ENCODE assay signal across 8 mouse cellular contexts in the genomic region with DNA sequence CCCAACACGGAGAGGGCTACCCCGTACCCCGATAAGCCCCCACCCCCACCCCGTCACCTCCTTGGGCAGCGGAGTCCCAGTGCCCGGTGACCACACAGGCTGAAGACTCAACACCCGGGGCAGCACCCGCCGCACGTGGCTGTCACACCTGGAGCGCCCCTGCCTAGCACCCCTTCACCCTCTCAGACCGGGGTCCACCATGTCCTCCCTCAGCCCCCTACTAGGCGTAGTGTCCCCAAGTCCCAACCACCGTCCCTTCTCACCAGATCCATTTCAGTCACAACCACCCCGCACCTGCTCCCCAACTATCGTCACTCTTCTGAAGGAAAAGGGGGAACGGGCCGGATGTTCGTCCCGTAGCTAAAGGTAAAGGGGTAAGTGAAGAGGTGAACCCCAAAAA. TPM values are rescaled to one million over a fixed set of nuclear protein-coding genes. Genes with fewer than 3 reads are reported as not detected.
DNase-seq lines count a peak whose midpoint lies in the region; ATAC-seq and TF ChIP-seq lines count a peak whose summit lies in the region.

No protein-coding gene starts in this region.

- TF ChIP-seq CTCF in midbrain, postnatal 0 days (IDR thresholded peaks at IDR 0.05) = no peak

- H3K27me3 ChIP-seq in forebrain, embryonic 13.5 days = no peaks in the 10 kb centered on the region
- H3K27me3 ChIP-seq in limb, embryonic 12.5 days = peaks cover 17% of the 10 kb centered on the region
- no peaks in the 10 kb centered on the region for H3K27me3 ChIP-seq in midbrain, postnatal 0 days (ENCODE audit: insufficient read depth, low read length)

- peak overlapping the region; percentile 70 for H3K9ac ChIP-seq in forebrain, embryonic 13.5 days
- H3K9ac ChIP-seq in limb, embryonic 12.5 days (replicated peaks) = peak overlapping the region; percentile 59
- peak overlapping the region; percentile 64 for H3K9ac ChIP-seq in midbrain, postnatal 0 days (replicated peaks; ENCODE audit: low read length, poor library complexity, severe bottlenecking)

- DNase-seq in layer of hippocampus, adult 8-10 months (ENCODE audit: low spot score in 2 of 2) = peak; percentile 2 to 10
- DNase-seq in layer of hippocampus, postnatal 10 days (ENCODE audit: low spot score in 2 of 2) = no peak
- DNase-seq in brain, adult 2 months (ENCODE audit: low read depth, low spot score) = peak; percentile 1
- no peak for DNase-seq in midbrain, postnatal 0 days (ENCODE audit: low spot score)
- DNase-seq in thymus, postnatal 25 days = no peak
- no peak for DNase-seq in ovary, postnatal 36 days (ENCODE audit: low spot score)

- no peaks in the 10 kb centered on the region for H3K36me3 ChIP-seq in forebrain, embryonic 13.5 days (ENCODE audit: poor library complexity, severe bottlenecking)
- no peaks in the 10 kb centered on the region for H3K36me3 ChIP-seq in limb, embryonic 12.5 days
- H3K36me3 ChIP-seq in midbrain, postnatal 0 days (ENCODE audit: insufficient read depth, low read length) = no peaks in the 10 kb centered on the region

- H3K4me3 ChIP-seq in forebrain, embryonic 13.5 days = peak overlapping the region; percentile 55
- H3K4me3 ChIP-seq in limb, embryonic 12.5 days (replicated peaks) = peak overlapping the region; percentile 55
- peak overlapping the region; percentile 50 for H3K4me3 ChIP-seq in midbrain, postnatal 0 days (ENCODE audit: low read depth, low read length)

- peak; percentile 54 for ATAC-seq in forebrain, embryonic 13.5 days
- ATAC-seq in limb, embryonic 12.5 days (ENCODE audit: insufficient number of reproducible peaks, insufficient read depth, low FRiP score, low TSS enrichment, low read depth) = peak; percentile 34; the same call in 1 of the 2 replicates
- ATAC-seq in midbrain, postnatal 0 days (ENCODE audit: low FRiP score) = peak; percentile 38; the same call in 1 of the 2 replicates

- WGBS in forebrain, embryonic 13.5 days = 15% methylated on average over 15 of the region's 20 CpGs
- 11% methylated on average over 20 of the region's 20 CpGs for WGBS in limb, embryonic 12.5 days
- 19% methylated on average over 10 of the region's 20 CpGs for WGBS in midbrain, postnatal 0 days

- H3K4me1 ChIP-seq in forebrain, embryonic 13.5 days = peaks cover 4% of the 10 kb centered on the region; the same call in 1 of the 2 replicates
- H3K4me1 ChIP-seq in limb, embryonic 12.5 days (replicated peaks) = no peaks in the 10 kb centered on the region
- H3K4me1 ChIP-seq in midbrain, postnatal 0 days (ENCODE audit: insufficient read depth, low read length) = no peaks in the 10 kb centered on the region

- H3K9me3 ChIP-seq in forebrain, embryonic 13.5 days (replicated peaks) = no peaks in the 10 kb centered on the region
- H3K9me3 ChIP-seq in limb, embryonic 12.5 days = no peaks in the 10 kb centered on the region
- H3K9me3 ChIP-seq in midbrain, postnatal 0 days (ENCODE audit: low read length) = no peaks in the 10 kb centered on the region

- peak overlapping the region; percentile 74 for H3K4me2 ChIP-seq in forebrain, embryonic 13.5 days
- peak overlapping the region; percentile 83 for H3K4me2 ChIP-seq in limb, embryonic 12.5 days
- peak overlapping the region; percentile 68 for H3K4me2 ChIP-seq in midbrain, postnatal 0 days (ENCODE audit: low read depth, low read length, poor library complexity, severe bottlenecking)

- no peak overlapping the region for H3K27ac ChIP-seq in forebrain, embryonic 13.5 days
- no peak overlapping the region for H3K27ac ChIP-seq in limb, embryonic 12.5 days
- 0 out of 2 replicates have a peak overlapping the region, but pooled peaks have one; percentile 38 for H3K27ac ChIP-seq in midbrain, postnatal 0 days (ENCODE audit: low read depth, low read length)

RNA-seq across cellular contexts. Expression of a gene that starts 0.5 kb away (rescaled TPM):
- 10 to 100 TPM; 18.5 to 26.1 (median 23.3) TPM for total RNA-seq in layer of hippocampus, adult 8-10 months (2022)
- total RNA-seq in layer of hippocampus, postnatal 10 days (2021) = 10 to 100 TPM; 17.5 to 18.6 TPM
- polyA plus RNA-seq in forebrain, embryonic 13.5 days (2015; fragmentation: Nextera tagmentation; extraction: Ambion mirVana) = 14.9 and 15.8 TPM in 2 replicates
- 15.2 and 18.1 TPM in 2 replicates for polyA plus RNA-seq in limb, embryonic 12.5 days (2016; fragmentation: Nextera tagmentation; extraction: Ambion mirVana)
- 12.7 and 13.6 TPM in 2 replicates for total RNA-seq in midbrain, postnatal 0 days (2014; rRNA removed)
- 11.4 and 12.3 TPM in 2 replicates for polyA plus RNA-seq in midbrain, postnatal 0 days (2015; fragmentation: Nextera tagmentation; extraction: Ambion mirVana)

RNA-seq across cellular contexts. Expression of a gene that starts 59.5 kb away (rescaled TPM):
- 10 to 100 TPM; 29.6 to 31.8 (median 30.2) TPM for total RNA-seq in layer of hippocampus, adult 8-10 months (2022)
- total RNA-seq in layer of hippocampus, postnatal 10 days (2021) = 10 to 100 TPM; 37.3 to 39.4 TPM
- polyA plus RNA-seq in forebrain, embryonic 13.5 days (2015; fragmentation: Nextera tagmentation; extraction: Ambion mirVana) = 23.7 TPM in 2 replicates
- 45.6 and 50.3 TPM in 2 replicates for polyA plus RNA-seq in limb, embryonic 12.5 days (2016; fragmentation: Nextera tagmentation; extraction: Ambion mirVana)
- total RNA-seq in midbrain, postnatal 0 days (2014; rRNA removed) = 36.1 and 38.1 TPM in 2 replicates
- polyA plus RNA-seq in midbrain, postnatal 0 days (2015; fragmentation: Nextera tagmentation; extraction: Ambion mirVana) = 39.5 and 44.0 TPM in 2 replicates

Comparison
In these comparisons a context has a peak if more than half of its experiments do, and no peak if none do; other contexts are left out.
1. DNase-seq: peak in layer of hippocampus, adult 8-10 months (2 of 2) and brain, adult 2 months (single experiment); none in layer of hippocampus, postnatal 10 days (0 of 2), midbrain, postnatal 0 days (single experiment), thymus, postnatal 25 days (single experiment) and ovary, postnatal 36 days (single experiment).
2. Peak in every context shown above with its lines, with median percentiles within 50 percentile points of each other: ATAC-seq, H3K4me2 ChIP-seq, H3K4me3 ChIP-seq and H3K9ac ChIP-seq.